Mouse (Mus musculus): ENCODE data around the gene Rif1. TPM values are rescaled to one million over a fixed set of nuclear protein-coding genes. Genes with fewer than 3 reads are reported as not detected.

The Rif1 gene
- 21.3 and 25.6 TPM in 2 replicates for polyA plus RNA-seq (2012; rRNA removed)
- polyA plus RNA-seq (2014; fragmentation: Nextera tagmentation; extraction: Ambion mirVana), result 45.2 and 51.1 TPM in 2 replicates

DNA sequence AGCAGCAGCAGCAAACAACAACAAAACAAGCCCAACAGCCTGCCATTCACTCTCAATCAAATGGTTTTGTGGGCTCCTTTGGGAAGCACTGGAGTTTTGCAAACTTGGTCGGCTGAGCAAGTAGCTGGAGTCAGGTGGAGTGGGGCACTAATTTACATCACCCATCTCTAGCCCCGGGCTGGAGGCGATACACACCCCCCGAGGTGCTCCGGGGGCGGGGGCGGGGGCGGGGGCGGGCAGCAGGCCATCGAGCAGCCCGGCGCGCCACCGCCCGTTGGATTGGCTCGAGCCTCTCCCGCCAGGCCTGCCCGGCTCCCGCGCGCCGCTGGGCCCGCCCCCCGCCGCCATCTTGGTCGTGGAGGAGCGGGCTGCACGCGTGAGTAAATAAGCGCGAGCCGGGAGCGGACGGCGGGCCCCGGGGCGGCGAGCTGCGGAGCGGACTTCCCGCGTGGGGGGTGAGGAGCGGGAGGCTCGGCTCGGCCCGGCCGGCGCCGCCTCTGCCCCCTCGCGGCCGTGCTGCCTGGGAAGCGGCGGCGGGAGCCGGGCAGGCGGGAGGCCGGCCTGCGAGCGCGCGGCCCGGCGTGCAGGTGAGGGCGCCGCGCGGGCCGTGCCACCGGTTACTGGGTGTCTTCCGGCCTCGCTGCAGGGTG, at the start of gene Rif1:
Rif1 (plus strand) TSS at position 342 of the 650 bp plus-strand sequence.
- under 1% methylated on average over 52 of the region's 72 CpGs for WGBS
- ATAC-seq (ENCODE audit: low FRiP score, low read depth), result peak; percentile 95
- Histone ChIP-seq H3K4me2 (replicated peaks; ENCODE audit: low read depth, low read length, severe bottlenecking) (peak within 1 kb of the TSS; percentile 60), H3K9ac (ENCODE audit: low read depth, low read length, severe bottlenecking) (peak within 1 kb of the TSS; percentile 91), H3K4me1 (ENCODE audit: control insufficient read depth, insufficient read depth, low read length) (peaks cover 9% of the 10 kb centered on the region; the same call in 1 of the 2 replicates), H3K36me3 (ENCODE audit: control insufficient read depth, insufficient read depth, low read length) (peaks cover 22% of the 10 kb centered on the region), H3K27me3 (ENCODE audit: control insufficient read depth, insufficient read depth, low read length) (no peaks in the 10 kb centered on the region), H3K27ac (replicated peaks; ENCODE audit: low read depth, low read length) (peak within 1 kb of the TSS; percentile 87), H3K4me3 (replicated peaks; ENCODE audit: low read length) (peak within 1 kb of the TSS; percentile 100), H3K9me3 (ENCODE audit: control insufficient read depth, low read length) (no peaks in the 10 kb centered on the region)
- TF ChIP-seq POLR2A (IDR thresholded peaks at IDR 0.05; ENCODE audit: borderline replicate concordance, extremely low read depth, insufficient read depth, insufficient read length), result no peak
- DNase-seq (ENCODE audit: low spot score), result peak; percentile 82

DNA sequence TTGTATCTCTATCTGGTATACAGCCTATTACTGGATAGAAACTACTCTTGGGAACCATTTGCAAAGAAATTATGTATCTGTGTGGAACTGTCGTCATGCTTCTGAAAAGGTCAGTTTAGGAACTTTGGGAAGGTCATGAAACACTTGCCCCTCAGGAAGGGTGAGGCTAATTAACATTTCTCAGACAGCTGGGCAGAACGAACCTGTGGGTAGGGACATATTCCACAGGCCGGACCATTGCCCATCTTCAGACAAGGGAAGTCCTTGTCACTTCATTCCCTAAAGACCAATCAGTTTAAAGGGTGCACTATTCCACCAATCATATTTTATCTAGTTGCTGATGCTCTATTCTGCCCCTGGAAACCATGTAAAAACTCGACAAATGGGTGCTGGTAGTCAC, 45.6 kb upstream of the Rif1 start:
- no peak for TF ChIP-seq POLR2A (IDR thresholded peaks at IDR 0.05; ENCODE audit: borderline replicate concordance, extremely low read depth, insufficient read depth, insufficient read length)
- H3K27me3 ChIP-seq (ENCODE audit: control insufficient read depth, insufficient read depth, low read length), result no peaks in the 10 kb centered on the region

DNA sequence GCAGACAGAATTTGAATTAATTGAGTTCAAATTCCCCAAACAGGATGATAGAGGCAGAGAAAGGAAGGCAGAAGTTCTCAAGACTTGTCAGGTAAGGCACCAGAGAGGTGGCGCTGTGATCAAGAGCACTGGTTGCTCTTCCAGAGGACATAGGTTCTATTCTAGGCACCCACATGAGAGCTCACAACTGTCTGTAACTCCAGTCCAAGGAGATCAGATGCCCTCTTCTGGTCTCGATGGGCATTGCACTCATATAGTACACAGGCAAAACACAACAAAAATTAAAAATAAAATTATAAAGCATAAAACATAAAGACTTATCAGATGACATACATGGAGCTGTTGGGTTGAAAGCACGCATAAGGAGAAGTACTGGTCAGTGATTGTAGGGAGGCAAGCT, 43.2 kb upstream of the Rif1 start:
- Histone ChIP-seq H3K27me3 (ENCODE audit: control insufficient read depth, insufficient read depth, low read length) (no peaks in the 10 kb centered on the region), H3K4me1 (ENCODE audit: control insufficient read depth, insufficient read depth, low read length) (no peaks in the 10 kb centered on the region), H3K4me3 (replicated peaks; ENCODE audit: low read length) (no peak overlapping the region), H3K27ac (replicated peaks; ENCODE audit: low read depth, low read length) (no peak overlapping the region), H3K9ac (ENCODE audit: low read depth, low read length, severe bottlenecking) (no peak overlapping the region), H3K4me2 (replicated peaks; ENCODE audit: low read depth, low read length, severe bottlenecking) (no peak overlapping the region), H3K9me3 (ENCODE audit: control insufficient read depth, low read length) (no peaks in the 10 kb centered on the region), H3K36me3 (ENCODE audit: control insufficient read depth, insufficient read depth, low read length) (no peaks in the 10 kb centered on the region)
- 86% methylated on average over 3 of the region's 3 CpGs for WGBS
- no peak for ATAC-seq (ENCODE audit: low FRiP score, low read depth)
- DNase-seq (ENCODE audit: low spot score), result no peak
- no peak for TF ChIP-seq POLR2A (IDR thresholded peaks at IDR 0.05; ENCODE audit: borderline replicate concordance, extremely low read depth, insufficient read depth, insufficient read length)

More for the DNA sequence above, 45.6 kb upstream of the Rif1 start:
- Histone ChIP-seq H3K27ac (replicated peaks; ENCODE audit: low read depth, low read length) (no peak overlapping the region), H3K4me2 (replicated peaks; ENCODE audit: low read depth, low read length, severe bottlenecking) (no peak overlapping the region), H3K9me3 (ENCODE audit: control insufficient read depth, low read length) (no peaks in the 10 kb centered on the region), H3K9ac (ENCODE audit: low read depth, low read length, severe bottlenecking) (no peak overlapping the region), H3K4me3 (replicated peaks; ENCODE audit: low read length) (no peak overlapping the region), H3K36me3 (ENCODE audit: control insufficient read depth, insufficient read depth, low read length) (no peaks in the 10 kb centered on the region), H3K4me1 (ENCODE audit: control insufficient read depth, insufficient read depth, low read length) (no peaks in the 10 kb centered on the region)
- DNase-seq (ENCODE audit: low spot score) (no peak), ATAC-seq (ENCODE audit: low FRiP score, low read depth) (no peak)
- 84% methylated on average over 4 of the region's 4 CpGs for WGBS

DNA sequence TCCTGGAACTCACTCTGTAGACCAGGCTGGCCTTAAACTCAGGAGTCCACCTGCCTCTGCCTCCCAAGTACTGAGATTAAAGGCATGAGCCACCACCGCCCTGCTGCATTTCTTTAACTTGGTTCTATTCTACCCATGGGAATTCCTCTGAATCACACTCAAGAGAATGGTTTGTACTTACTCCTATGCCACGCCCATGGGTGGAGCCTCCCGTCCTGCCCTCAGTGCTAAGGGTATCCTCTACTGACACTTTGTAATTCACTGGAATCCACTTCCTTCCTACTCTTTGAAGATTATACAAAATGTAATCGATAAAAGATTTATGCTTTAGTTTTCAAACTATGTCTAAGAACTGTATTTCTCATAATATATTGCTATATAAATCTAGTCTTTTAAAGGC, 41.1 kb upstream of the Rif1 start:
- no peaks in the 10 kb centered on the region for H3K36me3 ChIP-seq (ENCODE audit: control insufficient read depth, insufficient read depth, low read length)
- no peak for DNase-seq (ENCODE audit: low spot score)
- H3K4me2 ChIP-seq (replicated peaks; ENCODE audit: low read depth, low read length, severe bottlenecking), result no peak overlapping the region
- H3K9ac ChIP-seq (ENCODE audit: low read depth, low read length, severe bottlenecking), result no peak overlapping the region
- no peak for ATAC-seq (ENCODE audit: low FRiP score, low read depth)
- H3K9me3 ChIP-seq (ENCODE audit: control insufficient read depth, low read length), result no peaks in the 10 kb centered on the region
- no peaks in the 10 kb centered on the region for H3K4me1 ChIP-seq (ENCODE audit: control insufficient read depth, insufficient read depth, low read length)
- no peak overlapping the region for H3K4me3 ChIP-seq (replicated peaks; ENCODE audit: low read length)
- no peak overlapping the region for H3K27ac ChIP-seq (replicated peaks; ENCODE audit: low read depth, low read length)
- 75% methylated on average over 4 of the region's 4 CpGs for WGBS
- no peak for TF ChIP-seq POLR2A (IDR thresholded peaks at IDR 0.05; ENCODE audit: borderline replicate concordance, extremely low read depth, insufficient read depth, insufficient read length)
- H3K27me3 ChIP-seq (ENCODE audit: control insufficient read depth, insufficient read depth, low read length), result no peaks in the 10 kb centered on the region

DNA sequence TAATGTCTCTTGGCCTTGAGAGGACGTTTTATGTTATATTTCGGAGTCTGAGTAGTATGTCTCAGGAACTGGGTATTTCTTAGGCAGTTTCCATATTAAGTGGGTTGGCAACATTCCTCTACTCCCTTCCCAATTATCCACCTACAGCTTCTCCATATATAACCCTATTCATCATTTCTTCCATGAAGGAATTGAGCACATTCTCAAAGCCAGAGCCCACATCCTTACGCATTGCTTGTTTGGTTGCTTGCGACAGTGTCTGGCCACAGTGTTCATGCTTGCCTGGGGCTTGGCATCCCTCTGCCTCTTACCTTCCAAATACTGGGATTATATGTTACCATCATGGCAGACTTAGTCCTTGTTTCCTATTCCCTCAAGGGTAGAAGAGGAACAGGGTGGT, 38.0 kb upstream of the Rif1 start:
- Histone ChIP-seq H3K27me3 (ENCODE audit: control insufficient read depth, insufficient read depth, low read length) (no peaks in the 10 kb centered on the region), H3K9me3 (ENCODE audit: control insufficient read depth, low read length) (no peaks in the 10 kb centered on the region), H3K27ac (replicated peaks; ENCODE audit: low read depth, low read length) (no peak overlapping the region), H3K4me2 (replicated peaks; ENCODE audit: low read depth, low read length, severe bottlenecking) (no peak overlapping the region), H3K9ac (ENCODE audit: low read depth, low read length, severe bottlenecking) (no peak overlapping the region), H3K4me1 (ENCODE audit: control insufficient read depth, insufficient read depth, low read length) (peaks cover 9% of the 10 kb centered on the region), H3K36me3 (ENCODE audit: control insufficient read depth, insufficient read depth, low read length) (no peaks in the 10 kb centered on the region), H3K4me3 (replicated peaks; ENCODE audit: low read length) (no peak overlapping the region)
- peak; percentile 25 for DNase-seq (ENCODE audit: low spot score)
- WGBS, result 76% methylated on average over 4 of the region's 4 CpGs
- no peak for TF ChIP-seq POLR2A (IDR thresholded peaks at IDR 0.05; ENCODE audit: borderline replicate concordance, extremely low read depth, insufficient read depth, insufficient read length)
- ATAC-seq (ENCODE audit: low FRiP score, low read depth), result no peak
